Mouse (Mus musculus): Measurements from ENCODE around the gene Padi2.
A peak's percentile ranks its signal among the peaks of the same experiment; 100 is the strongest.

Gene Padi2

DNA sequence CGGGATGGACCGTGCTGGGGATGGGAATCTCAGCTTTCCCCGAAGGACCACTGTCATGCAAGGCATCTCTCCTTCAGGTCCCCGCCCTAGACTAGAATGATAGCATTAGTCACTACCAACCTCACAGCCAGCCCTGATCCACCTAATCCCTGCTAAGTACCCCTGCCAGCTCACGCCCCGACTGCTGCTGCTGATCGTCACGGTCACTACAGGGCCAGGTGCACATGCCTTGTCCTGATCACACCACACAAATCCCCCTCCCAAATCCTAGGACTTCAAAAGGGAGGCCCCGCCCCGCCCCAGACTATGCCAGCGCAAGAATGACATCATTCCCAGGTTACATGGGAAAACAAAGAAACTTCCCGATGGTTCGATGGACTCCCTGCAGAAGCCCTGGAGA lies 24.4 kb upstream of the Padi2 start:
- no peak for DNase-seq

DNA sequence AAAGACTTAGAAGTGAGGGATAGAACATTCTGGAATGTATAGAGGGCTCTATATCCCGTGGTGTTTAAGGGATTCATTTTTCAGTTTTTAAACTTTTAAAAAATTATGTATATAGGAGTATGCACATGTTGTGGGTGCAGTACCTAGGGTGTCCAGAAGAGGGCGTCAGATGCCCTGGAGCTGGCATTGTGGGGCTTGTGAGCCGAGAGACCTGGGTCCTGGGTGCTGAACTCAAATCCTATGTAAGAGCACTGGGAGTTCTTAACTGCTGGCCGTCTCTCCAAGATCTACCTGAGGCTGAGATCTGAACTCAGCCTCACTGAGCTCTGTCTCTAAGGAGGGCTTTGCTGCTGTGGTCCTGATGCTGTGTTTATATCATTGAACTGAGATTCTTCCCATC lies 23.8 kb upstream of the Padi2 start:
- no peak for DNase-seq

DNA sequence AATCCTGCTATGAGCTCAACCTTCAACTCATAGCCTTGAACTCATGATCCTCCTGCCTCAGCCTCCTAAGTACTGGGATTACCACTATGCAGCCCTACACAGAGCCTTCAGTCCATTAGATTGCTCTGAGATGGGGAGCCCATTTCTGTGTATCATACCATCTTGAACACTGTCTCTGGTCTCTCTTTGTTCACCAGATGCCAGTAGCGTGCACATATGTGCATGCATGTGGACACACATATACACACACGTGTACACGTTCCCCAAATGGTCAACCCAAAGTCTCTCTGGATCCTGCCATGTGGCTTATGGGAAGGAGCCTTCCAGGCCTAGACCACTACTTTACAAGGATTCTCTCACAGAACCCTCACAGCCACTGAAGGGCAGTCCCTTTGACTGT lies 23.2 kb upstream of the Padi2 start:
- no peak for DNase-seq

DNA sequence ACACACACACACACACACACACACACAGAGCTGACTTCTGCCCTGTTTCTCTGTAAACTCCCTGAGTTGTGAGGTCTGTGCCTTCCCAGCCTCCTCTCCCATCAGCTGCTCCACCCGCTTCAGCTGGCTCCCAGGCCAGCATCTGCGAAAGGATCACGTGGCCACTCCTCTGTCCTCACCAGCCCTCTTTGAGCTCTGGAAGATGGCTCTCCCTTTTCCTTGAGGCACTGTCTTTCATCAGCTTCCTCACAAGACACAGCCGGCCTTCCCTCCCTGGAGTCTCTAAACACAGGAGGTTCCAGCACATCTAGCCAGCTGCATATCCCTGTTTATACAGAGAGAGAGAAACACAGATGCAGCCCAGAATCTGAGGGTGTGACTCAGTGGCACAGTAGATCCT lies 22.3 kb upstream of the Padi2 start:
- DNase-seq = no peak

DNA sequence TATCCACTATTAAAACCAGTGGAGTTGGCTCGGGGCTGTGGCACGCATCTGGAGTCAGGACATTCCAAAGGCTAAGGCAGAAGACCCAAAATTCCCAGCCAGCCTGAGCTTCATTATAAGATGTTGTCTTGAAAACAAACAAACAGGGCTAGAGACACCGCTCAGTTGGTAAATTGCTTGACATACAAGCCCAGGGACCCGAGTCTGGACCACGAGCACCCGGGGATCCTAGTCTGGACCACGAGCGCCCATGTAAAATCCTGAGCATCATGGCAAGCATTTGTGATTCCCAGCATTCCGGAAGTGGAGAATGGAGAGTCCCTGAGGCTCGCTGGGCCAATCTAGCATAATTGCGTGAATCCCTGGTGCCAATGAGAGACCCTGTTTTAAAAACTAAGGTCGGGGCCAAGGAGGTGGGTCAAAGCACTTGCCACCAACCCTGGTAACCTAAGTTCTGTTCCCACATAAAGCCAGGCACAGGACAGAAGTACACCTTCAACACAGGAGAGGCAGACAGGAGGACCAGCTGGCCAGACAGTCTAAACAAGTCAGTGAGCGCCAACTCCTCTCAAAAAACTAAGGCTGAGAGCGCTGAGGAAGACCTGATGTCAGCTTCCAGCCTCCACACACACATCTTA lies 14.5 kb upstream of the Padi2 start:
- no peak for DNase-seq

DNA sequence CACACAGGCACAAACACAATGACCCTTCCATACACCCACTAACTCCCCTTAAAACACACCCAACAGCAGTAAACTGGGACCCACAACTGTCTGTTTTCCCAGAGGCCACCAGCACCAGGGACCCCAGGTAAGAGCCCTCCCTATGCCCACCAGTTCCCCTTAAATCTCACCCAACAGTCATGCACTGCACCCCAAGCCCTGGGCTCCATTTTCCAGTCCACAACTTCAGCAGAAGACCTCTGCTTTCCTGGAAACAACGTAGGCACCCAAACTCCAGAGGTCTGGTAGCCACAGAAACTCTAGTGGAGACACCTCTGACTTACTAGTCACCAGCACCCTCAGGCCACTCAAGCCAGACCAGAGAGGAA lies 14.0 kb upstream of the Padi2 start:
- no peak for DNase-seq

DNA sequence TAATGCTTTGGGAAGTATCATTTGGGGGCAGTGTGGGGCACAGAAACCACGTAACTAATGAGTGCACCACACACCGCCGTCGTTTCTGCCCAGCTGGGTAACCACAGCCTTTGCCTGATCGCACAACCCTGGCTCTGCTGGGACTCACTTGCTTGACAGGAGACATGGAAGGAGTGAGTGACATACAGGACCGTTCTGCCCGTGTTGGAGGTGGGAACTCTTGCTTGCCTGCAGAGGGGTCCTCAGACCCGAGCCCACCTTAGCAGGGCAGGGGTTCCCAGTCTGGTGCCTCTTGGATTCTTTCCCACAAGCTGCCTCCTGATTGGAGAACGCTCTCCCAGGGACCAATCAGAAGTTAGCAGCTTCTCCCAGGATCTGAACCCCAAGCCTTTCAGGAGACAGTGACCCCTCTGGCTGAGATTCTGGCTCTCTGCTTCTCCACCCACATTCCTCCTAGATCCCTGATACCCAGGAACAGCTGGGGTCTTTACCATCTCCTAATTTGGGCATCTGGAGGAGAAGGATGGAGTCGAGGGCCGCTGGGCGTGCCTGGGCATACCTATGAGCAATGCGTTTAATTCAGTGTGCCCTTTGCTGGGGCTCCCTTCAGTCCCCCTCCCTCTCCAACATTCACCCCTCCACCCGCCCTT lies 1.2 kb upstream of the Padi2 start:
- DNase-seq = no peak

DNA sequence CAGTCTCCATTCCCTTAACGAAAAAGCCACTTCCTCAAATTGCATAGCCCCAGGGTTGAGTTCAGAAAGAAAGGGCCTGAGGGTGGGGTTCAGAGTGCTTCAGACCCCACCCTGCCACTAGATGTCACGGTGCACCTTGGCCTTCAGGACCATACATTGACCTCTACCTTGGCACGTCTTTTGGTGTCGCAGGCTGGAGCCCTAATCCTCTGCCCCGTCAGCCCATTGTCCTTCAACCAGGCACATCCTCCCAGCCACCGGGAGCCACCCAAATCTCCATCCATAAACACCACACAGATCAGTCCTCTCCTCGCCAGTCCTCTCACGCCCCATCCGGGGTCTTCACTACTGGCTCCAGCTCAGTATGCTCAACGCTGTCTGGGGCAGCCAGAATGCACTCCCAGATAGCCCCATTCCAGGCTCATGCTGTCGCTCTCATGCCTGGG lies 695 bp upstream of the Padi2 start:
- DNase-seq = no peak

DNA sequence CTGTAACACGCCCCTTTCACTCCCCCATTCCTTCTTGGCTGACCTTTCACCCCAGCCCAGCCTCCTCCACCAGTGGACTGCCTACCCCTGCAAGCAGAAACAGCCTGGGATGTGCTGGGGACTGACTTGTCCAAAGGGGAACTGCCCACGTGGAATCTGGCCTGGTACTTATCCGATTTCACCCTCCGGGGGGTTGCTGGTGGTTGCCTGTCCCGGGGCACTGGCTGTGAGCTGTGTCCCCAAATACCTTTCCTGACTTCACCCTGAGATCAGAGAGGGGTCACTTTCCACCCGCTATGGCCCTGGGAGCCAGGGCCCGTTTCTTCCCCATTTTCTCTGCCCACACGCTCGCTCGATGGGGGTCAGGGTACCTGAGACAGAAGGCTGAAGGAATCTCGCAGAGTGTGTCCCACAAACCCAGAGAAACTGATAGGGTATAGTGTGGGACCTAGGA lies 710 bp downstream of the Padi2 start:
- no peak for DNase-seq

DNA sequence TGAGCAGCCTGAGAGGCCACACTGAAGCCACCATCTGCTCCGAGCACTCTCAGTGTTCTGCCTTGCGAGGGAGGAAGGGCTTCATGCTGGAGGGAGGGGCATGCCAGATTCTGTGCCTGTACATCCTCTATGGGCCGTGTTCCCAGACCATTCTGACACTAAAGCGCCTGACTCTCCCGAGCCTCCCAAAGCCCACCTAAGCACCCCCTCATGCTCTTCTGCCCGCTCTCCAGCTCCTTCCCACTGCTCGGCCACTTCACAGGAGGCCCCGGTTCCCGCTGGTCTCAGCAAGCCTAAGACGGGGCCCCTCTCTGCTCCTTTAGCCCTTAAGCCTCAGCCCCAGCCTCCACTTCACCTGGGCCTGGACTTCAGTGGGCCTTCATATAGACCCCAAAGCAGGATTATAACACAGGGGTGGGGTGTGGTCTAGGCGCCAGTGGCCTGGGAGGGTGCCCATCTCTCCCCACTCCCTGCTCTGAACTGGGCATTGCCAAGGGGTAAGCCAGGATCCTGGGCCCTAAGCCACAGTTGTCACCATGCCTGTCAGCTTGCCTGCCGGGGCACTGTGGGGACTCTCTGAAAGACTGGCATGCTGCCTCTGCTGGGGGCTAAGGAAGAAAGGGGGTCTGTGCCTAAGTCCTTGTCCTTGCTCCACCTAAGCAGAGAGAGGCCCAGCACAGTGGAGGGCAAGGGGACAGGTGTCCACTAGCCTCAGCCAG lies 1.3 kb downstream of the Padi2 start:
- DNase-seq = no peak

DNA sequence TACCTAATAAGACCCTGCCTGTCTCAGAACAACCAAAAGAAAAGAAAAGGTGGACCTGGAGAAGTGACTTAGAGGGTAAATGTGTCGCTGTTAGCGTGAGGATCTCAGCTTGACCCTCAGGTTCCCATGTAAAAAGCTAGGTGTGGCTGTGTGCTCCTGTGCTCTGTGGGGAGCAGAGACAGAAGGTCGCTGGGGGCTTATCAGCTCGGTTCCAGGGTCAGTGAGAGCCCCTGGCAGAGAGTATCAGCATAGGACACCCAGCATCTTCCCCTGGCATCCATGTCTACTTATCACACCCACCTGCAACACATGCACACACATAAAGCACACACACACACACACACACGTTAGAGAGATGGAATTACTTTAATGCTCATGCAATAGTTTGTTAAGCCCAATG lies 2.5 kb downstream of the Padi2 start:
- DNase-seq = no peak

DNA sequence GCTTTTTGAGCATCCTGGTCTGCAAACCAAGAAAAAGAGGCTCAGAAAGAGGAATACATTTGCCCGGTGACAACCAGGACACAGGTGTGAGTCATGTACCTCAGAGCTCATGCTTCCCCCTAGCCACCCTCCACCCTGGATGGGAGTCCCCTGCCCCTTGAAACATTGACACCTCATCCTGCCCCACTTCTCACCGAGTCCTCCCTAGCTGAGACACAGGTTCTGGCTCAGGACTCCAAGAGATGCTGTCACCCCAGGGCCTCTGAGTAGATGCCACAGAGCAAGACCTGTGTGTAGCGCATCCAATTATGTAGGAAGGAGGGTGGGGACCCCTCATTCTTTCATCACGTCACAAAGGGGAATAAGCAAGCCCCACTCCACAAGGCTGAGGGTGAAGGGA lies 3.4 kb downstream of the Padi2 start:
- no peak for DNase-seq

DNA sequence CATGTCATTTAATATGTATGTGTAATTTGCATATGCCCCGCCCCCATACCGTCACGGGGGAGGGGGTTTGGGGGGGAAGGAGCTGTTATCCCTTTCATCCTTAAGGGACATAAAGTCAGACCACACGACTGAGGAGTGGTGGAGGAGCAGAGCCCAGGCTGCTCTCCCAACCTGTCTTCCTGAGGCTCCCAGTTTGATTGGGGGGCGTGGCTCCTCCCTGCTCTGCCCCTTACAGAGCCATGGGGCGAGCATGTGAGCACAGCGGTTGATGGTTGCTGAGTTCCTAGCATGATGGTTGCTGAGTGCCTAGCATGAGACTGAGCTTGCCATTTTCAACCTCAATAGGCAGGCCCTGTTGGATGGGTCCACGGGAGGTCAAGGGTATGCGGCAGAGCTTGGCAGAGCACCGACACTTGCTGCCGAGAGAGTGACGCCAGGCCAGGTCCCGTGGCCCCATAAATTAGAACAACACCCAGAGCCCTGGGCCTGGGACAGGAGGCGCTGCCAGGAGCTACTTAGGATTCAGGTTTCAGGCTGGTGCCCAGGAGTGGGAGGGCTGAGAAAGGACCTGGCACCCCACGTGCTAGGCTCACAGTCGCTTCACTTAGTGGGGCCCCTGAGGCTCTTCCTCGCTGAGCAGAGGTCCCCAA lies 4.6 kb downstream of the Padi2 start:
- DNase-seq = peak; percentile 15

DNA sequence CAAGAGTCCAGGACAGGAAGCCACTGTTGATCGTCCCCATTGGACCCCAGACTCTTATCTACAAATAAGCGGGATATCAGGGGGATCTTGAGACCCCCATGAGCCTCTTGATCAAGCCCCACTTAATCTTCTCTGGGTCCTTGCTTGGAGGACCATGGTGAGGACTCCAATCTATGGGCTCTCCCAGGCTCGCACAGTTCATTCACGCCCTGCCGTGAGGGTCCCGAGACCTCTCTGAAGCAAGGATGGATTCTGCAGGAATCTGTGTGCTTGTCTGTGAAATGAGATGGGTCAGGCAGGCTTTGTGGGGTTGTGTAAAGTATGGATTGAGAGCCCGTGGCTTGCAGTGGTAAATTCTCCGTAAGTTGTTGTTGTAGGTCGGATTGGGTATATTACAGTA lies 5.3 kb downstream of the Padi2 start:
- no peak for DNase-seq

DNA sequence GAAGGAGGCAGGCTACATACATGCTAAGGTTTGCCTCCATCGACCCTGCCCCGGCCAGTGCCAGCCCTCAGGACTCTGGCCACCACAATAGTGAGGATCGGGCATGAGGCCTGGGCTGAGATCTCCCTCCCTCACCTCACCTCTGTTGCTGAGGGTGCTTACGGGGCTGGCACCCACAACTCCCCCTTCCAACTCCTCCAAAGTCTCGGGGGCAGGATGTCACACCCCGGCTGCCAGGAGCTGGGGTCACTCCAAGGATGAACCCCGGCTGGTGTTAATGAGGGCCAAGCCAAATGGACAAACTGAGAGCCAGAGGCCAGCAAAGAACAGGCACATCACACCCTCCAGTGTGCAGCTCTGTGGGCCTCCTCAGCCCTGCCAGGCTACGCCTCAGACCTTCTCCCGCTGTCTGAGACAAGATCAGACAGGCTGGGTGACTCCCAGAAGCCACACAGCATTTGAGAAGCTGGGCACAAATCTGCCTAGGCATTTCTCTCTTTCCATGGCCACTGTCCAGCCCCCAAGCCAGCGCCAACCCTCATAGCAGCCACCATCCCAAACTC lies 6.2 kb downstream of the Padi2 start:
- DNase-seq = no peak

DNA sequence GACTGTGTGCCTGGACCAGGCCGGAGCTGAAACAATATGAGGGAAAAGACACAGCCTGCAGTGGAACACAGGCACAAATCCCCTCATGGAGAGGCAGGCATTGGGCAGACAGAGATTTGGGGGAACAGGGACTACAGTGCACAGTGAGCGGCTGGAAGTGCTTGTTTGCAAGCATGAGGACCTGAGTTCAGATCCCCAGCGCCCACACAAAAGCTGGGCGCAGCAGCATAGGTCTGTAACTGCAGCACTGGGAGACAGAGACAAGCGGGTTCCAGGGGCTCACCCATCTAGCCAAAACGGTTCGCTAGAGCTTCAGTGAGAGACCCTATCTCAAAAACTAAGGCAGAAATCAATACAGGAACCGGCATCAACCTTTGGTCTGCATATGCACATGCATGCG lies 7.4 kb downstream of the Padi2 start:
- DNase-seq = no peak

DNA sequence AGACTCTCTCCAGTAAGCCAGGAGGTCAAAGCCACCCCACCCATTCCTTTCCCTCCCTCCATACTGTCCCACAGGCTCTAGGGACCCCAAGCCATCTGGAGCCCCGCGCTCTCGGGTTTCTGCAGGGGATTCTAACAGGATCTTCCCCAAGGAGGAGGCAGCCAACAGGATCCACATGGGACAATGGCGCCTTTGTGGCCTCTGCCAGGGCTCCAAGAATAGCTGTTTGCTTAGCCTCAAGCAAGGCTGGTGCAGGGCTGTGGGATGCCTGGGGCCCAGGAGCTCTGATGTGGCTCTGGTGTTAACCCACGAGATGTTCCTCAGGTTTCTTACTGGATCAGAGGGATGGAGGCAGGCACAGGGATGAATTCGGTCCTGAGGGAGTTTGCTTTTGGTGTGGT lies 8.6 kb downstream of the Padi2 start:
- DNase-seq = no peak

DNA sequence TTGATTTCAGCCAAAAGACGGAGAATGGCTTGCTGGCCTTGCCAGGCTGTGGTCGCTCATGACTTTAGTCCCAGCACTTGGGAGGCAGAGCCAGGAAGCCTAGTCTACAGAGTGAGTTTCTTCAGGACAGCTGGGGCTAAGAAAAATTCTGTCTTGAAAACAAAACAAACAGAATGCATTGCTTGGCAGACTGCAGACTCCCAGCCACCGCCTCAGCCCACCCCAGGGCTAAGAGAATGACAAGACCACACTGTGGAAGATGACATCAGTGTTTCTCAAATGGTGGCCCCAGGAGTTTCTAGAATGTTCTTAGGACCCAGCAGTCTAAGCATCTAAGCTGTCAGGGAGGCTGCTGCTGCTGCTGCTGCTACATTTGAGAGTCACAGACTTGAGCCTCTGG lies 9.1 kb downstream of the Padi2 start:
- no peak for DNase-seq

DNA sequence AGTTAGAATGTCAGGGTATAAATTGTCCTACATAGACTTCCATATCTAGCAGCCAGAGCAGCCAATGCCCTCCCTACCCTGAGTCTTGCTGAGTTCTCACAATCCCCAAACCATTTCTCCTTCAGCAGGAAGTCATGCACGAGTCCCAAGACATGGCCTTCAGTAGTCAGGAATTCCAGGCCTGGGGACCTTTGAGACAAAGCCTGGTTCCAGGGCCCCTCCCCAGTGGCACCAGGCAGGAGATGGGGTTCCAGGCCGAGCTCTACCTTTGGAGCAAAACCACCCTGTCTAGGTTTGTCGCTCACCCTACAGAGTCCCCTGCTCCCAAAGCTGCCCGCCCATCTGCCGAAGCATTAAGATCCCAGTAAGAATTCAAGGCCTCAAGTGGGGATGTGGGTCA lies 10.2 kb downstream of the Padi2 start:
- DNase-seq = no peak

DNA sequence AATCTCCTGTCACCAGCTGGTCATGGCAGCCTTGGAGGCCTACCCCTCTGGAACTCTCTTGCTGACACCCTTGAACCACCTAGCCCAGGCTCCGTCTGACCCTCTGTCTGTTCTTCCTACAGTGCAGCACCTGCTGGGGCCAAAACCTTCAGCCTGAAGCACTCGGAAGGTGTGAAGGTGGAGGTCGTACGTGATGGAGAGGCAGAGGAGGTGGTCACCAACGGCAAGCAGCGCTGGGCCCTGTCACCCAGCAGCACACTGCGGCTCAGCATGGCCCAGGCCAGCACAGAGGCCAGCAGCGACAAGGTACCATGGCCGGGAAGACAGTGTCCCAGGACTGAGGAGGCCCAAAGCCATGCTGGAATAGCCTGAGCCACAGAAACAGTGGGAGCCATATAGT lies 11.3 kb downstream of the Padi2 start:
- no peak for DNase-seq

DNA sequence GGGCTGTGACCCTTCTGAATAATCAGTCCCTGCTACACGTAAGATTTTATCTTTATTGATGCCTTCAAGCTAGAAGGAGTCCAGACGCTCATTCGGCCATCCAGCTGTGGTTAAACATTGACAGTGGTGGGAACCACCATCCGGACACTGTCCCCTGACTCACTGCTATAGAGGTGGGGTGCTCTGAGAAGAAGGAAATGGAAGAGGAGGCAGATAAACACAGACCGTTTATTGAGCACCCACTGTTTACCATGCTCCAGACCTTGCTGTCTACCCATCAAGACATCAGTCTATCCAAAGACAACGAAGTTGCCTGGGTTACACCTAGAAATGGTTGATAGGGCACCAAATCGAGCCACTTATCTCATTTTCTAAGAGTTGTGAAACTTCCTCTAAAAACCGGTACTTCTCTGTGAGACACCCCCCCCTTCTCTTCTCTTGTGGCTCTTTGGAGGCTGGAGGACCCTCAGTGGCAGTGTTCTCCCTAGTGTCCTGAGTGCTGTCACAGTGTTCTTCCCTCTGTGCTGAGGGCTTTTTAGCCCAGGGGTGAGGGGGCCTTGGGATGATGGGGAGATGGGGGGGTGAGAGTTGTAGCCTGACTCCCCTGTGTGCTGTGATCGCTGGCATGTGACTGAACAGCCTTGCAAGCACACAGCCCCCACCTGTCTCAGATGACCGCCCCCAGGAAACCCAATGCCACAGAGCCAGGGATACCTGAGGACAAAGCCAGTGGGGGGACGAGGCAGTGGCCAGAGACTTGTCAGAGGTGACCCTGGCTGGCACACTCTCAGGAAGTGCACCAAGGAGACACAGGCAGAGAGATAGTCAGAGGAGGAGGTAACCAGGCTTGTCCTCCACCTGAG lies 14.1 kb downstream of the Padi2 start:
- no peak for DNase-seq

DNA sequence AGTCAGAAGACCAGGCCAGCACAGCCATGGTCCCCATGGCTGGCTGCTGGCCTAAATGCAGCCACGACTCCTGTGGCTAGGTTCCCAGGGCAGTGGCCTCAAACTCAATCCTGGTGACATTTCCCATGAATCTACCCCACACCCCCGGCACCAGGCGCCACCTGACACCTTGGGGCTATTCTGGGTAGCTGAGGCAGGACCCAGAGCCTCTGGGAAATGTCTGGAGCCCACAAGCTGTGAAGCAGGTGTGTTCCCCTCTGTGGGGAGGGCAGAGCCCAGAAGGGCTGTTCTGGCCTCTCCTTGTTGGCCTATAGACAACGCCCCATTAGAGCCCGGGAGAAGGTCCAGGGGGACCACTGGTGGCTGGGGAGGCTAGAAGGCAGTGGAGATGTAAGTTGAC lies 16.4 kb downstream of the Padi2 start:
- no peak for DNase-seq

DNA sequence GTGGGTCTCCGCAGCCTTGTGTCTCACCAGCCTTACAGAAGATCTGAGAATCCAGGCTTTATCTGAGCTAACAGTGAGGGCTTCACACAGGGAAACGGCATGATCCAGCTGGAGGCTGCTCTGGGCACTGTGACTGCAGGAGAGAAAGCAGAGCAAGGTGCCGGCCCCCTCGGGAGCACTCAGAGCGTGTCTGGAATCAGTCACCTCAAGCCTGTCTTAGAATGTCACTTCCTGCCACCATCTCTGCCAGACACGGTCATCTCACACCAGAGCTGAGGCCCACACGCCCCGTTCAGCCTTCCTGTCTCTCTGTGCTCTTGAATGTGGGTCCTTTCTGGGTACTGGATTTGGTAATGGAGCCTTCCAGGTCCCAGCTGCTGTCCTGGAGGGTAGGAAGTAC lies 19.5 kb downstream of the Padi2 start:
- DNase-seq = no peak
